Mouse (Mus musculus) heart, embryonic 11.5 days (tissue): ENCODE data around the gene Gm9913. TPM values are rescaled to one million over a fixed set of nuclear protein-coding genes. Genes with fewer than 3 reads are reported as not detected.

Experiments
- ATAC-seq: fragments of 200-750 bp; cut with Nextera tagmentation; replicated peaks from 2 replicates; pipeline ENCODE4 v1.8.0; 2017; ENCODE audit warnings: moderate library complexity; ENCODE audit not compliant: insufficient number of reproducible peaks, low FRiP score, low TSS enrichment
- H3K27ac ChIP-seq: fragments of 300-500 bp; sonication (generic); 2 replicates; pipeline ENCODE4 v1.5.1; 2014; ENCODE audit warnings: mild to moderate bottlenecking, low read depth, low read length
- H3K27me3 ChIP-seq: fragments of 300-500 bp; sonication (generic); 2 replicates; pipeline ENCODE4 v1.6.1; 2014; ENCODE audit warnings: mild to moderate bottlenecking, low read length, mixed read lengths; ENCODE audit not compliant: control insufficient read depth, insufficient read depth
- H3K36me3 ChIP-seq: fragments of 300-500 bp; sonication (generic); 2 replicates; pipeline ENCODE4 v1.6.1; 2014; ENCODE audit warnings: mild to moderate bottlenecking, low read length, moderate library complexity, mixed read lengths; ENCODE audit not compliant: control insufficient read depth, insufficient read depth
- H3K4me1 ChIP-seq: fragments of 300-500 bp; sonication (generic); 2 replicates; pipeline ENCODE4 v1.6.1; 2014; ENCODE audit warnings: low read length; ENCODE audit not compliant: control insufficient read depth, insufficient read depth
- H3K4me2 ChIP-seq: fragments of 300-500 bp; sonication (generic); 2 replicates; pipeline ENCODE4 v1.6.1; 2014; ENCODE audit warnings: mild to moderate bottlenecking, moderate library complexity
- H3K4me3 ChIP-seq: fragments of 300-500 bp; sonication (generic); 2 replicates; pipeline ENCODE4 v1.5.1; 2014; ENCODE audit warnings: low read depth, low read length
- H3K9ac ChIP-seq: fragments of 300-500 bp; sonication (generic); 2 replicates; pipeline ENCODE4 v1.6.1; 2014; ENCODE audit warnings: mild to moderate bottlenecking, low read depth, low read length, moderate library complexity
- H3K9me3 ChIP-seq: fragments of 300-500 bp; sonication (generic); replicated peaks from 2 replicates; pipeline ENCODE4 v1.6.1; 2016; ENCODE audit warnings: low read length; ENCODE audit not compliant: control insufficient read depth
- WGBS: fragments of 180-500 bp; shearing (Covaris S2); extraction: QIAGEN DNeasy Blood & Tissue Kit; methylation state at CpG from one replicate; pipeline ENCODE4 v1.1.7; 2014; ENCODE audit not compliant: insufficient replicate concordance; 5-methylcytosine and 5-hydroxymethylcytosine counted together
- polyA plus RNA-seq: library from polyadenylated mRNA; unstranded; fragments of >200 nt; fragmentation: Nextera tagmentation; extraction: Ambion mirVana; gene quantifications from 2 replicates; pipeline ENCODE4 v1.2.1, GENCODE M21; 2014

Gene Gm9913
- polyA plus RNA-seq, 1 experiment from 2014 or later, result 0.42 TPM

DNA sequence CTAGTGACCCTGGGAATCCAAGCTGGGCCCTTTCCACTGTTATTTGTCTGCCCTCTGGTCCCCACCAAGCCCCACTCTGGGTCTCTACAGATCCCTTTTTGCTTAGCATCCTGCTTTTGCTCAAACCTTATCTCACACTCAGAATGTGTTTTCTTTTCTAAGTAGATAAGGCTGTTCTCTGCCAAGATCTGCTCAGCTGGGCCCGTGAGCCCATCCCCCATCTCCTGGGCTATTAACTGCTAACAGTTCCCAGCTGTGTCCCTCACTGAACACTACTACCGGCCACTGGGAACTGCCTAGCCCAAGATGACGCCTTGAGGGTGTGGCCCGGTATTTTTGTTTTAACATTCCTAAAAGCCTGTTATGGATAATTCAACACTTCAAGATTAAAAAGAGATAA is 11.7 kb downstream of the Gm9913 start:
- Histone ChIP-seq H3K9ac (no peak overlapping the region), H3K9me3 (no peaks in the 10 kb centered on the region), H3K4me3 (no peak overlapping the region), H3K27ac (peak overlapping the region; percentile 68), H3K4me2 (no peak overlapping the region; the same call in 1 of the 2 replicates), H3K27me3 (no peaks in the 10 kb centered on the region), H3K36me3 (no peaks in the 10 kb centered on the region), H3K4me1 (peaks cover 18% of the 10 kb centered on the region; the same call in 1 of the 2 replicates)
- WGBS, result 4% methylated on average over 4 of the region's 4 CpGs
- ATAC-seq, result peak; percentile 83

DNA sequence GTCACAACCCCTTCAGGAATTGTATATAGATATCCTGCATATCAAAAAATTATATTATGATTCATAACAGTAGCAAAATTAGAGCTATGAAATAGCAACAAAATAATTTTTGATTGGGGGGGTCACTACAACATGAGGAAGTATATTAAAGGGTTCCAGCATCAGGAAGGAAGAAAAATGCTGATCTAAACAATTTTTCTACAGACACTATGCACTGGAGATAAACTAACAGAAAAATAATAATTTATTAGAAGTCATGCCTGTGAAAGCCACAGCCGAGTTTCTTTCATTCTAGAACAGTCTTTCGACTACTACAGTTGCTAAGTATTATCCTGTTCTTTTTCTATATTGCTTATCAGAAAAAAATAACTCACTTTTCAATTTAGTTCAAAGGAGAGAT is 20.6 kb downstream of the Gm9913 start:
- no peak for ATAC-seq
- Histone ChIP-seq H3K36me3 (no peaks in the 10 kb centered on the region), H3K4me1 (no peaks in the 10 kb centered on the region), H3K27ac (no peak overlapping the region), H3K4me3 (no peak overlapping the region), H3K4me2 (no peak overlapping the region), H3K9me3 (no peaks in the 10 kb centered on the region), H3K27me3 (no peaks in the 10 kb centered on the region), H3K9ac (no peak overlapping the region)
- 78% methylated on average over 2 of the region's 2 CpGs for WGBS

DNA sequence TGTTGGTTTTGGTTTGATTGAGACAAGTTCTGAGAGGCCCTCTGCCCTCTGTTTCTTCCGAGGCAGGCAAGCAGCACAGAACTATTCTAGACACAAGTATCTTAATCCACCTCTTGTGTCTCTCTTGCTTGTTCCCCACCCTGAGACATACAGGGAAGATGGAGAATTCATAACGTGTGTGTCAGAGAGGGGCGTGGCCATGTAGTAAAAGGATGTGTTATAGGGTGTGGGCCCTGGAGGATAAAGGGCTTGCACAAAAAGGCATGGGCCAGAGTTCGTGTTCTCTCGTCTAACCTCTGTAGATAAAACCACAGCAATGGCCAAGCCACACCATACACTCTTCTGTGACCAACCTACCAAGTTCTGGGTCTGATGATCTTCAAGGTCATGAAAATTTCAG is 21.7 kb downstream of the Gm9913 start:
- no peak for ATAC-seq
- Histone ChIP-seq H3K27ac (no peak overlapping the region), H3K4me2 (no peak overlapping the region), H3K9ac (no peak overlapping the region), H3K27me3 (no peaks in the 10 kb centered on the region), H3K4me3 (no peak overlapping the region), H3K4me1 (no peaks in the 10 kb centered on the region), H3K9me3 (no peaks in the 10 kb centered on the region), H3K36me3 (no peaks in the 10 kb centered on the region)
- WGBS, result 73% methylated on average over 5 of the region's 5 CpGs

DNA sequence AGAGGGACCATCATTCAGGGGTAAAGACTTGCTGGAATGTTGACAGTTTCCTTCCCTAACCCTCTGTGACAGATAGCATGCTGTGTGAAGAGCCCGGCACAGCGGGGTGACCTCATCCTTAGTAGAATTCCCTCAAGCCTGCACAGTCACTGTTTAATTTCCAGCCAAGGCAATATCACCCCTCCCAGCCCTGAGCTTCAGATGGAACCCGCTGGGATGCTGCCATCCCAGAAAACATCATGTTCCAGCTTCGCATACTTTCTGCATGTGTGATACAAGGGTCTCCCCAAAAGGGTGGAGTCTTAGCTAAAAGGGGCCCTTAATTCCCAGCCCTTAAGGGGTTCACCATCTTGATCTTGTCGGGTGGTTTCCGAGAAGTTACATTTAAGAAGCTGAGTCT is 25.8 kb downstream of the Gm9913 start:
- Histone ChIP-seq H3K4me3 (no peak overlapping the region), H3K27ac (no peak overlapping the region), H3K4me1 (no peaks in the 10 kb centered on the region), H3K4me2 (no peak overlapping the region), H3K9ac (no peak overlapping the region), H3K36me3 (no peaks in the 10 kb centered on the region), H3K27me3 (no peaks in the 10 kb centered on the region), H3K9me3 (no peaks in the 10 kb centered on the region)
- no peak for ATAC-seq
- 47% methylated on average over 6 of the region's 6 CpGs for WGBS

DNA sequence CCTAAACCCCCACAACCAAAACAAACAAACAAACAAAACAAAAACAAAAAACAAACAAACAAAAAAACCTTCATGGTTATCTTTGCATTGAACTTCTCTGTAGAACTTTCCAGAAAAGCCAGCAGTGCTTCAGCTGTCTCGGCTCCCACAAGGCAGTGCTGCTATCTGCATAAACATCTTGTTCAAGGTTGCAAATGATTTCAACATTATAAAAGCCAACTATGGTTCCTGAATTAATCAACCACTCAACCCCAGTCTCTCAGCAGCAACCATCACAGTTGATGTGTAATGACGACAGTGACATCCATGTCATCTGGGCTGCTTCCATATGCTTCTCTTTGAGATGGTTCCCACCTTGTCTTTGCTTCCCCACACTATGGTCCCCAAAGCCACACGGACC is 34.8 kb downstream of the Gm9913 start:
- Histone ChIP-seq H3K4me2 (no peak overlapping the region), H3K9me3 (no peaks in the 10 kb centered on the region), H3K36me3 (no peaks in the 10 kb centered on the region), H3K4me1 (no peaks in the 10 kb centered on the region), H3K4me3 (no peak overlapping the region), H3K27ac (no peak overlapping the region), H3K27me3 (no peaks in the 10 kb centered on the region), H3K9ac (no peak overlapping the region)
- WGBS, result 79% methylated on average over 3 of the region's 3 CpGs
- ATAC-seq, result no peak

DNA sequence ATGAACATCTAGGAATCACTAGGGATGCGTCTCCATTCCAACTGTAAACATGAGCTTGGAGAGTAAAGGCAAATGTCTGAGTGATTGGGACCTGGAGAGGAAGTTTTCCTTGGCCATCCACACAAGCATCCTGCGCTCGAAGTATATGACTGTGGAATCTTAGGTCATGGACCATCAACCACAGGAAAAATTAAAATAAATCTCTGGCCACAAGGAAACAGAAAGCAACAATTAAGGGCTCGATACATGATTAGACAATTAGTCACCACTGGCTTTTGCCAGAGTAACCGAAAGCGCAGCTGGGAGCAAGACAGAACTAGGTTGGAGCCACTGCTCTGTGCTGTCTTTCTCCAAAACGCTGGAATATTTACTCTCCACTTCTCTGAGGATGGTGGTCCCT is 35.7 kb downstream of the Gm9913 start:
- Histone ChIP-seq H3K27me3 (no peaks in the 10 kb centered on the region), H3K9me3 (no peaks in the 10 kb centered on the region), H3K4me3 (no peak overlapping the region), H3K36me3 (no peaks in the 10 kb centered on the region), H3K9ac (no peak overlapping the region), H3K4me2 (no peak overlapping the region), H3K27ac (no peak overlapping the region), H3K4me1 (no peaks in the 10 kb centered on the region)
- WGBS, result 76% methylated on average over 7 of the region's 7 CpGs
- ATAC-seq, result no peak

DNA sequence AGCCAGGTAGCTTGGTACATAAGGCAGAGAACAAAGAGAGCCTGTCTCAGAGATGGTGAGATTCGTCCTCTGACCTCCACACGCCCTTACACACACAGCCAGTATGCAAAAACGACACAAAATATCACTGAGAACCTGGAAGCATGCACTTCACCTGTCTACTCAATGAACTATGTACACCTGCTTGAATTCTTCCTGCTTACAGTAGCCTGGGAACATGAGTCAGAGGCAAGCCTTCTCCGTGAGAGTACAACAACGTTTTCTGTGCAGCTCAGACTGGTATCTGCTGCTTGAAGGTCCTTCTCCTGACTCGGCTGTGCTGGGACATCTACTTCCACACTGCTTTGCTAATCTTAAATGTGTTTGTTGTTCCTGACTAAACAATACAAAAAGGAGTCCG is 36.6 kb downstream of the Gm9913 start:
- Histone ChIP-seq H3K4me2 (no peak overlapping the region), H3K4me1 (no peaks in the 10 kb centered on the region), H3K4me3 (no peak overlapping the region), H3K27me3 (no peaks in the 10 kb centered on the region), H3K9ac (no peak overlapping the region), H3K36me3 (no peaks in the 10 kb centered on the region), H3K27ac (no peak overlapping the region), H3K9me3 (no peaks in the 10 kb centered on the region)
- no peak for ATAC-seq
- 59% methylated on average over 7 of the region's 7 CpGs for WGBS

DNA sequence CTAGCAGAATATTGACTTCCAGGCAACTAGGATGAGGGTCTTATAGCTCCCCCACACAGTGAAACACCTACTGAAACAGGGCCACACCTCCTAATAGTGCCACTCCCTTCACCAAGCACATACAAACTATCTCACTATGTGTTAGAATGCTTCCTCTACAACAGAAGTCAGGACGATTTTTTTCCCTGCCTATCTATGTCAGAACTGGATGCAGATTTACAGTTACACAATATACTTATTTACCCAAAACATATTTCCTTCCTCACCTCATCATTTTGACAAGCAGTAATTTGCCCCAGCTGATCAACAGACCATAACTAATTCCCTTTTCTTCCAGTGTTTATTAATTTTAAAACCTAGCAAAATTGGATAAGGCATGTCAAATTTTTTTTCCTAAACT is 38.8 kb downstream of the Gm9913 start:
- ATAC-seq, result no peak
- no peaks in the 10 kb centered on the region for H3K27me3 ChIP-seq
- no peaks in the 10 kb centered on the region for H3K36me3 ChIP-seq
- H3K9ac ChIP-seq, result no peak overlapping the region
- 57% methylated on average over 1 of the region's 1 CpGs for WGBS
- H3K4me2 ChIP-seq, result no peak overlapping the region
- no peak overlapping the region for H3K27ac ChIP-seq
- H3K4me1 ChIP-seq, result no peaks in the 10 kb centered on the region
- H3K9me3 ChIP-seq, result no peaks in the 10 kb centered on the region
- H3K4me3 ChIP-seq, result no peak overlapping the region

DNA sequence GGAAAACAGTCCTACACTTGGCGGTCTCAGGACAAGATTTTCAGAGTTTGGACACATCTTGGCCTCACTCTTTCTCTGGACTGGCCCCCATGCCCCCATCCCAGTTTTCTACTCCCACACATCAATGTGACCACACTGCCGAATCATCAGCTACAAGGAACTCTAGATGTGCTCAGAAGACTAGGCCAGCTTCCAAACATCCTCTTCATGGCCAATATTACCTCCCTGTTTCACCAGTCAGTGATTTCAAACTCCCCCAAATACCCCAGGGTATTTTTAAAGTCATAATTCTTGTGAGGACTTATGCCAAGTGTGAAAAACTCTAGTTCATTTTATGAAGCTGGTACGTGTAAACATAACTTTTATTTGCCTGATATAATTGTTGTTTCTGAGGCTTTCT is 40.1 kb downstream of the Gm9913 start:
- no peaks in the 10 kb centered on the region for H3K9me3 ChIP-seq
- H3K4me1 ChIP-seq, result no peaks in the 10 kb centered on the region
- WGBS, result 84% methylated on average over 3 of the region's 3 CpGs
- H3K27me3 ChIP-seq, result no peaks in the 10 kb centered on the region
- no peak overlapping the region for H3K4me2 ChIP-seq
- ATAC-seq, result no peak
- H3K9ac ChIP-seq, result no peak overlapping the region
- no peak overlapping the region for H3K4me3 ChIP-seq
- no peaks in the 10 kb centered on the region for H3K36me3 ChIP-seq
- no peak overlapping the region for H3K27ac ChIP-seq
